Mouse (Mus musculus) C2C12 (cell line): ENCODE results near the gene Litaf.

ENCODE experiments used
- CEBPB ChIP-seq: IDR thresholded peaks from one replicate; pipeline ENCODE4 v1.6.1; 2011; ENCODE audit warnings: low read depth, mild to moderate bottlenecking, control low read depth, moderate library complexity
- CTCF ChIP-seq: IDR thresholded peaks from one replicate; pipeline ENCODE4 v1.5.1; 2011; ENCODE audit not compliant: control insufficient read depth, insufficient read depth, insufficient read length
- FOSL1 ChIP-seq: IDR thresholded peaks from one replicate; pipeline ENCODE4 v1.8.0; 2011; ENCODE audit warnings: mild to moderate bottlenecking, low read length; ENCODE audit not compliant: poor library complexity, insufficient read depth, severe bottlenecking
- MAX ChIP-seq: IDR thresholded peaks from one replicate; pipeline ENCODE4 v1.6.1; 2011; ENCODE audit warnings: mild to moderate bottlenecking, control low read depth
- MYOD1 ChIP-seq: IDR thresholded peaks from one replicate; pipeline ENCODE4 v1.6.1; 2011; ENCODE audit warnings: low read depth; ENCODE audit not compliant: control insufficient read depth, insufficient read length
- MYOG ChIP-seq: IDR thresholded peaks from one replicate; pipeline ENCODE4 v1.6.1; 2011; ENCODE audit not compliant: control insufficient read depth, insufficient read length; ENCODE audit errors: extremely low read depth
- USF1 ChIP-seq: IDR thresholded peaks from one replicate; pipeline ENCODE4 v1.6.1; 2011; ENCODE audit warnings: low read depth, mild to moderate bottlenecking, control low read depth, moderate library complexity

DNA sequence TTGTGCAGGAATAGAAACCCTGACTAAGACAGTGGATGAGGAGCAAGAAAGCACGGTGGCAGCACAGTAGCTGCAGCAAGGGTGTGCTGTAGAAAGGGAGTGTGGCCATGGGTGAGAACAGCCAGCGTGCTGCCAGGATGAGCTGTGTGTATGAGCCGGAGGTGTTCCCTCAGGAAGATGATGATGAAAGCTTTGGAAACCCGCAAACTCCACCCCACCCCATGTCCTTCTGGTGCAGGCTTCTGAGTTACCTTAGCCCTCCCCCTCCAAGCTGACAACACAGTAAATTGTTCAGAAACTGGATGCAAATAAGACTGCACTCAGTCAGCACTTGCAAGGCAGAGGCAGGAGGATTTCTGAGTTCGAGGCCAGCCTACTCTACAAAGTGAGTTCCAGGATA, 22.7 kb downstream of the Litaf start:
- TF ChIP-seq MYOD1, result no peak
- TF ChIP-seq CTCF, result no peak
- TF ChIP-seq FOSL1, result no peak
- no peak for TF ChIP-seq USF1
- no peak for TF ChIP-seq MYOG
- TF ChIP-seq MAX, result no peak
- no peak for TF ChIP-seq CEBPB
